Mouse (Mus musculus) 416B (cell line): ENCODE measurements around the gene Pde10a.
A peak's percentile ranks its signal among the peaks of the same experiment; 100 is the strongest.

Experiments used
- DNase-seq: peaks from one replicate; pipeline ENCODE4 v3.0.0; 2011; ENCODE audit warnings: low read depth

The Pde10a gene

GRCm38 (mm10) chr17:8892193-8892985, 367.2 kb downstream of the Pde10a start:
- no peak for DNase-seq

- DNase-seq, result no peak
Observed at GRCm38 (mm10) chr17:8895991-8896390, 370.8 kb downstream of the Pde10a start.

GRCm38 (mm10) chr17:8897749-8898148, 372.6 kb downstream of the Pde10a start:
- DNase-seq, result no peak

GRCm38 (mm10) chr17:8898221-8898620, 373.0 kb downstream of the Pde10a start:
- no peak for DNase-seq

- DNase-seq, result no peak
Observed at GRCm38 (mm10) chr17:8899212-8899611, 374.0 kb downstream of the Pde10a start.

GRCm38 (mm10) chr17:8903555-8904283, 378.5 kb downstream of the Pde10a start:
- no peak for DNase-seq

GRCm38 (mm10) chr17:8910571-8910970, 385.4 kb downstream of the Pde10a start:
- no peak for DNase-seq

- no peak for DNase-seq
Observed at GRCm38 (mm10) chr17:8912933-8913332, 387.8 kb downstream of the Pde10a start.

GRCm38 (mm10) chr17:8915693-8916092, 390.5 kb downstream of the Pde10a start:
- DNase-seq, result no peak

GRCm38 (mm10) chr17:8923074-8923473, 397.9 kb downstream of the Pde10a start:
- DNase-seq, result no peak

- DNase-seq, result no peak
Observed at GRCm38 (mm10) chr17:8923727-8924126, 398.6 kb downstream of the Pde10a start.

GRCm38 (mm10) chr17:8925819-8926383, 400.7 kb downstream of the Pde10a start:
- no peak for DNase-seq

GRCm38 (mm10) chr17:8928560-8928959, 403.4 kb downstream of the Pde10a start:
- DNase-seq, result no peak

- DNase-seq, result no peak
Observed at GRCm38 (mm10) chr17:8929636-8930035, 404.5 kb downstream of the Pde10a start.

- no peak for DNase-seq
Observed at GRCm38 (mm10) chr17:8935604-8936003, 410.4 kb downstream of the Pde10a start.

GRCm38 (mm10) chr17:8936603-8937002, 411.4 kb downstream of the Pde10a start:
- DNase-seq, result peak; percentile 48

GRCm38 (mm10) chr17:8951588-8951987, 426.4 kb downstream of the Pde10a start:
- no peak for DNase-seq

GRCm38 (mm10) chr17:8952951-8953350, 427.8 kb downstream of the Pde10a start:
- DNase-seq, result no peak

- no peak for DNase-seq
Observed at GRCm38 (mm10) chr17:8958125-8958524, 433.0 kb downstream of the Pde10a start.

- DNase-seq, result no peak
Observed at GRCm38 (mm10) chr17:8960386-8960785, 435.2 kb downstream of the Pde10a start.

GRCm38 (mm10) chr17:8961097-8961496, 435.9 kb downstream of the Pde10a start:
- DNase-seq, result no peak

GRCm38 (mm10) chr17:8961644-8962043, 436.5 kb downstream of the Pde10a start:
- no peak for DNase-seq

- DNase-seq, result no peak
Observed at GRCm38 (mm10) chr17:8965177-8965576, 440.0 kb downstream of the Pde10a start.
